Mouse (Mus musculus) CH12.LX (cell line): ENCODE results near the gene Igf1r.

Source experiments
- CTCF ChIP-seq, 2 experiments: IDR thresholded peaks in 1 of 2; conservative IDR thresholded peaks in 1 of 2; 2 replicates each; pipeline ENCODE4 v1.5.1; 2011 to 2012; ENCODE audit warnings: low read depth in 2 of 2, low read length in 2 of 2, improper control_type of control experiment in 1 of 2, inconsistent platforms in 1 of 2, mild to moderate bottlenecking in 1 of 2, moderate library complexity in 1 of 2
- EP300 ChIP-seq: IDR thresholded peaks from 2 replicates; pipeline ENCODE4 v1.6.1; 2011; ENCODE audit warnings: low read length, improper control_type of control experiment
- MAX ChIP-seq: IDR thresholded peaks from 2 replicates; pipeline ENCODE4 v1.6.1; 2011; ENCODE audit warnings: low read length, improper control_type of control experiment
- MAZ ChIP-seq: IDR thresholded peaks from 2 replicates; pipeline ENCODE4 v1.6.1; 2012; ENCODE audit warnings: low read depth, mild to moderate bottlenecking, inconsistent platforms, low read length, improper control_type of control experiment, moderate library complexity
- POLR2A ChIP-seq: IDR thresholded peaks from 2 replicates; pipeline ENCODE4 v1.6.1; 2011; ENCODE audit warnings: low read depth, mild to moderate bottlenecking, improper control_type of control experiment, low read length
- RAD21 ChIP-seq: IDR thresholded peaks from 2 replicates; pipeline ENCODE4 v1.6.1; 2011; ENCODE audit warnings: low read depth, mild to moderate bottlenecking, low read length, improper control_type of control experiment, moderate library complexity
- ZKSCAN1 ChIP-seq: IDR thresholded peaks from 2 replicates; pipeline ENCODE4 v1.6.1; 2012; ENCODE audit warnings: low read depth, inconsistent platforms, low read length, improper control_type of control experiment, borderline replicate concordance

DNA sequence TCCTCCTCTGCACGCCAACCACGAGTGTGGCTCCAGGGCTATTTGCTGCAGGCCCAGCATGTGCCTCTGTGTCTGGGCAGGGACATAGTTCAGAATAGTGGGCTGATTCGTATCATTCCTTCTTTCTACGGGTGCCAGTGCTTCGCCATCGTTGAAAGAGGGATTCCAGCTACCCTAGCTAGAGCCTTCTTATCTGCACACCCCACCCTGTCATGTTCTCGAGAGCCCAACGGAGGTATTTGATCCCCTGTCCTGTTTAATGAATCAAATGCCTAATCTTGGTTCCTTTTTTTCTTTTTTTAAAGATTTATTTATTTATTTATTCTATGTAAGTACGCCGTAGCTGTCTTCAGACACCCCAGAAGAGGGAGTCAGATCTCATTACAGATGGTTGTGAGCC lies 137.1 kb downstream of the Igf1r start:
- TF ChIP-seq POLR2A = no peak
- TF ChIP-seq ZKSCAN1 = no peak
- no peak for TF ChIP-seq MAZ
- no peak for TF ChIP-seq EP300
- no peak for TF ChIP-seq MAX
- no peak for TF ChIP-seq CTCF (conservative IDR thresholded peaks at IDR 0.05 in 1 of 2, IDR thresholded peaks at IDR 0.05 in 1 of 2; ENCODE audit: low read depth in 2 of 2, low read length in 2 of 2)
- no peak for TF ChIP-seq RAD21
